Mouse (Mus musculus) right cerebral cortex, postnatal 10 days (tissue): Measurements from ENCODE around the gene Ccdc181.

ENCODE experiments used
- DNase-seq, 2 experiments: peaks; one replicate each; pipeline ENCODE4 v3.0.0; 2021; ENCODE audit warnings: low spot score in 2 of 2

Ccdc181 gene

DNA sequence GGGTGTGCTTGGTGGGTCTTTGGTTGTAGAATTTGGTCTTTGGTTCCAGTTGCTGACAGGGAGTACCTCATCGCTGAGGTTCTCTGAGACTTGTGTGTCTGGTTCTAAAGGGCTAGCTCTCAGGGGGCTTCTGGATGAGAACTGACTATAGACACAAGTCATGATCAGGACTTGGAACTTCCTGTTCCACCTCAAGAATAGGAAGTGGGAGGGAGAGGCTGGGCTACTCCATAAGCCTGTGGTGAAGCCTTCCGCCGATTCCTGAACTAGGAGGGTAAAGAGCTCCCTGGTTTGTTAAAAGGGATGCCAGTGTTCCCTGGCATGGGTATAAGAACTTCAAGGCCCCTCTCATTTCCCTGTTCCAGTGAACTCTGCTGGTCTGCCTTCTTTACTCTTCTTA lies 8.6 kb downstream of the Ccdc181 start:
- no peak for DNase-seq

GRCm38 (mm10) chr1:164287406-164287805 lies 12.0 kb downstream of the Ccdc181 start:
- DNase-seq = no peak

GRCm38 (mm10) chr1:164292040-164292439 lies 16.7 kb downstream of the Ccdc181 start:
- no peak for DNase-seq

- no peak for DNase-seq
Observed at GRCm38 (mm10) chr1:164294071-164294470, 18.7 kb downstream of the Ccdc181 start.

DNA sequence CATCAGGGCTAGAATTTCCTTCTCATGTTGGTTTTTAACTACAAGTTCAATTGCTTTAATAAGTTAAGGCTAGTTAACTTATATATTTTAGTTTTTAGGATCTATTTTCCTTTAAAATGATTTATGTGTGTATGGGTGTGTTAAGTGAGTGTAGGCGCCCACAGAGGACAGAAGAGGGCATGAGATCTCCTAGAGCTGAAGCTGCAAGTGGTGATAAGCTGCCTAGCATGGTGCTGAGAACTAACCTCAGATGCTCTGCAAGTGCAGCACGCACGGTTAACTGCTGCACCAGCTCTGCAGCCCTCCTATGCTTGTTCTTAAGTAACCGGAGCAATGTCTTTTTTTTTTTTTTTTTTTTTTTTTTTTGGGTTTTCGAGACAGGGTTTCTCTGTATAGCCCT lies 21.1 kb downstream of the Ccdc181 start:
- no peak for DNase-seq

DNA sequence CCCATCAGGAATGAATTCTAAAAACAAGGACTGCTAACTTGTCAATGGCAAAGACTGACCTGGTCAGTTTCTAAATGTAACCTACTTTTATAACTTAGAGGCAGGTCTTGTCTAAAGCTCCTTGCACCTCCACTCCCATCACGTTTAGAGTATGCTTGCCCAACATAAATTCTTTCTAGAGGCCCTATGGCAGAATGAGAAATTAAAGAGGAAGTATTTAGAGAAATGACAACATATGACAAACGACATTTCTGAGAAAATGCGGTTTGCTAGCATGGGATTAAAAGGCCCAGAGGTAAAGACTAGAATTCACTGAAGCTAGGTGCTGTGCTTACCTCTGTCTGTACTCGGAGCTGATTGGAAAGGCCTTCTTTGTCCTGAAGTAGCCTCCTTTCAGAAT lies 26.6 kb downstream of the Ccdc181 start:
- no peak for DNase-seq

- DNase-seq = no peak
Observed at GRCm38 (mm10) chr1:164303821-164304220, 28.4 kb downstream of the Ccdc181 start, which contains the start of gene Nme7. TSS of gene Nme7 (plus strand) at chr1:164304121.

GRCm38 (mm10) chr1:164307124-164307751 lies 31.9 kb downstream of the Ccdc181 start, which contains the start of gene Blzf1:
TSS of gene Blzf1 (minus strand) at chr1:164307489.
- peak; percentile 99 for DNase-seq

DNA sequence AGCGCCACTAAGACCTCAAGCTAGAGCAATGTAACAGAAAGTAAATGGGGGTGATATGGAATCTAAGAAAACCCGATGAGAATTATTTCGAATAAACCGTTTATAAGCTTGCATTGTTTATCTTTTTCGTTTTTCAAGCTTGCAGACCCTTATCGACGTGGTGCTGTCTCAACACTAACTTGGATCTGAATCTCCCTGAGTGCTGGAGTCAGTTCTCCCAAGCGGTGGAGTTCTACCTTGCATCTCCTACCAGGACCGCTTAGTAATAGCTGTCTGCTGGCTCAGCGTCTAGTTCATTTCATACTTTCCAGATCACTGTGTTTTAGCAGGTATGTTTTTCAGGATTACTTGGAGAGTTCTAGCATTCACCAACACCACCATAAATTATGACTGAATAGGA lies 32.5 kb downstream of the Ccdc181 start:
- no peak for DNase-seq

DNA sequence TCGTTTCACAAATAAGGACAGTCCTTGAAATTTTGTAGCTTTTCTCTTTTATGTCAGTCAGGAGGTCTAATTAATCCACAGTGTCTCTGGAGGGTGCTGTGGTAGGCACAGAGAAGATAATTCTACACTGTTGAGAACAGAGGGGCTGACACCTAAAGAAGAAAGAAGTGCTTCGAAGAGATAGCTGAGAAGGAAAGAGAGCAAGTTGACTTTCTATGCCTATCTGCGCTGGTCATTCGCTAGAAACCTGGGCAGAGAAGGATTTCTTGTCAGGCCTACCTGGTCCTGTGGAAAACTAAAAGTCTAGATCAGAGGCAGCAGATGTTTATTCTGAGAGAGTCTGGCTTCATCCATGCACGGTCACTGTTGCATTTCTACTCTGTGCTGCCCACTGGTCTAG lies 38.7 kb downstream of the Ccdc181 start:
- no peak for DNase-seq

GRCm38 (mm10) chr1:164315266-164315665 lies 39.9 kb downstream of the Ccdc181 start:
- no peak for DNase-seq

GRCm38 (mm10) chr1:164316697-164317096 lies 41.3 kb downstream of the Ccdc181 start:
- DNase-seq = peak; percentile 82 to 91

- DNase-seq = no peak
Observed at GRCm38 (mm10) chr1:164317261-164317660, 41.9 kb downstream of the Ccdc181 start.

GRCm38 (mm10) chr1:164318474-164318873 lies 43.1 kb downstream of the Ccdc181 start:
- no peak for DNase-seq

DNA sequence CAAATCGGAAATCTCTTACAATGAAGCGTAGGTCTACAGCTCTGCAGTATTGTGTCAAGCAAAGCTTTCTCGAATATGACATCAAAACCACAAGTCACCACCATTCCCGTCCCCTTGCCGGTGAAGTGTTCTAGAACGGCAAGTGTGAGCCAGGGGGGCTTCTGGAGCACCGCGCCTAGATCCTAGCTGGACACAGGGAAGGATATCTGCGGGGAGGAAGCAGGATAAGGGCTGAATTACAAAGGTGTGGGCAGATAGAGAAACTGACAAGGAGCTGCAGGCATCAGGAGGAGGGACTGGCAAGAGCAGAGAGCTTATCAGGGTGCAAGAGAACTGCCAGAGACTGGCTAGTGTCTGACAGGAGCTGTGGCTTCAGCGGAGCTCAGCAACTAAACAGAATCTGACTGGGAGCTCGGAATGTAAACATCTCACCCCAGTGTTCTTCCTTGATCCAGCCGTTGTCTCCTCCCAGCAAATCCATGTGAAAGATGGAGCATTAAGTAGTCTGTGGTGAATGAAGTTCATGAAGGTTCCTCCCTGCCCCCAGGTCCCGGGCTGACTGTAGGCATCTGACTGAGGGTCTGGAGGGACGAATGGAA lies 44.3 kb downstream of the Ccdc181 start:
- no peak for DNase-seq

DNA sequence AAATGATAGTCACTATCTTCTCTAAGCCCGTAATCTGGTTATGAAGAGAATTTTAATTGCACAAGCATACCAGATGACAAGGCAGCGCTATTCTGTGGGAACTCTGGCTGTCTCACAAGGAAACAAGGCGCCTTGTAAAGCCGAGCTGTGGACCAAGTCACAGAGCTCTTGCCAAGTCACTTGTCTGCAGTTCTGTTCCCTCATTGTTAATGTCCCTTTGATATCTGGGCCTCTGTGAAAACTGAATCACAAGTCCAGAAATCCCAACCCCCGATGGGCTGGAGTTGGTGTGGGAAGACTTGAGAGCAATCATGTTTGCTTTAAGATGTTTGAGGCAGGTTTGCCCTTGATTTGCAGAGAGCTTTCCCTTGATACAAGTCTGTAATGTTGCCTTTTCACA lies 45.3 kb downstream of the Ccdc181 start:
- peak; percentile 68 to 81 for DNase-seq

DNA sequence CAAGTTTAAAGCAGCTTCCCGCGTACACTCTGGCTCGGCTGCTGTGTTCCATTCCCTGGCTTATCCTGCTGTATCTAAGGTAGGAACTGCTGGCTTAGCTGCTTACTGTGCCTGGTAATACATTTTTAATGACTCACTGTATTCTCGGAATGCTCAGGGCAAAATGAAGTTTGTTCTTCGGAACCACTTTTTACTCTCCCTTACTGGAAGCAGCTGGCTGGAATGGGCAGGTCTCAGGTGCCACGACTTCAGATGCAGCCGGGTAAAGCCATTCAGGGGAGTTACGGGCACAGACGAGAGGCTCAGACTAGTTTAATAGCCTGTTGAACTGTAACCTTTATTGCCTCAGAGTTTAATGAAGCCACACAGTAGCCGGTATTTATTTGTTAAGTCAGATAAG lies 46.0 kb downstream of the Ccdc181 start:
- DNase-seq = no peak

DNA sequence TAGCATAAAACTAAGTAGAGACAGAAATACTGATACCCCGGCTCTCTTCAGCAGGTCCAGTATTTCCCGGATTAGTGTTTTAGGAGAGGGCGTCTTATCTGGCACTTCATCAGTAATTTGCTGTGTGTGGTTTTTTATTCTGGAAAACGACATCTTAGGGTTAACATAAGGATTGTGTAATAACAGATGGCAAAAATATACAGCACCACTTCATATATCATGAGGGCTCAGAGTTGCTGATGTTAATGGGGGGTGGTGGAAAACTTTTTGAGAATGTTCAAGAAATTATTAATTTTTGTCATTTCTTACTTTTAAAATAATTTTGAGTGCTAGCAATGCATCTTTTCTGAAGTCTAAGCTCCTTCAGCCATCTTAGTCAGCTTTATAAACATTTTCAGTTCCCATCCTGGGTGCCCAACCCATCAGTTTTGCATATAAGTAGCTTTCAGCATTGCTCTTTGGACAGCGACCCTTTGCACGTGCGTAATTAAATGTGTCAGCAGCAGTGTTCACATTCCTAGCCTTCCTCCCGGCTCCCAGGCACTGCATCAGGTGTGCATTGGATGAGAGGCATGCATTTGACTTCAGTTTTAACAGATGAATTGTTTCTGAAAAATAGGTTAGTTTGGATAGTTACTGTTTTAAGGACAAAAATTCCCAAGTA lies 47.7 kb downstream of the Ccdc181 start:
- no peak for DNase-seq

DNA sequence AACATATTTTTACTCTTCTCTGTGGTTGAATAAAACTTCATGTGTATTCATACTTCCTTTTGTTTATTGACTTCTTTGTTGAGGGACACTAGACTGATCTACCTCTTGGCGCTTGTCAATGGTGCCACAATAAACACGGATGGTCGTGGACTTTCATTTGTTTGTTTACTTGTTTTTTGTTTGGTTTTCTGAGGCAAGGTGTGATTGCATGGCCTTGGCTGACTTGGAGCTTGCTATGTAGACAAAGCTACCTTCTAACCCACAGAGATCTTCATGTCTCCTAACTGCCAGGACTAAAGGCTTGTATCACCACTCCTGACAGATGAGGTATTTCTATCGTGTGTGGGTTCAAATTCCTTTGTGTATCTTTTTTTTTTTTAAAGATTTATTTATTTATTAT lies 48.8 kb downstream of the Ccdc181 start:
- no peak for DNase-seq

- no peak for DNase-seq
Observed at GRCm38 (mm10) chr1:164324878-164325277, 49.5 kb downstream of the Ccdc181 start.

- peak; percentile 72 to 75 for DNase-seq
Observed at GRCm38 (mm10) chr1:164326600-164327155, 51.3 kb downstream of the Ccdc181 start.

DNA sequence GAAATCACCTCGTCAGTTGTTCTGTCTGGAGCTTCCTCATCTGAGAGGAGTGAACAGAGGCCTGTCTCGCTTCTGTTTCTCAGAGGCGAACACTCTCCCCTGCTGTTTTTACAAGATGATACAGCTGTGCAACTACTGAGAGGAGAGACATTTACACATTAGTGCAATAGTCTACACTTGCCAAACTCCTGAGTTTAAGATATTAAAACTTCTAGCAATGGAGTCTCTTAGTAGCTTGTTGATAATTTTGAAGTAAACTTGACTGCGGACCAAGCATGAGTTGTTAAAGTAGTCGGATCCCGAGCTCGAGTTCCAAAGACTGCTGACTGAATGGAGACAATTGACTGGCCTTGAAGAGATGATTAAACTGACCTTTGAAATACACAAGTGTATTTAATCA lies 52.4 kb downstream of the Ccdc181 start:
- DNase-seq = no peak

GRCm38 (mm10) chr1:164332559-164332958 lies 57.2 kb downstream of the Ccdc181 start:
- no peak for DNase-seq
